Mouse (Mus musculus) heart, postnatal 36 days (tissue): ENCODE results near the gene Cym. TPM values are rescaled to one million over a fixed set of nuclear protein-coding genes. Genes with fewer than 3 reads are reported as not detected.
A peak's percentile ranks its signal among the peaks of the same experiment; 100 is the strongest.

Experiments
- DNase-seq, 2 experiments: peaks; one replicate each; pipeline ENCODE4 v3.0.0; 2021 to 2022
- intact Hi-C: fragments of 180-260 bp; cut with DNase I; formaldehyde crosslinking; loops from one replicate; pipeline ENCODE4 v1.15.1; 2025
- total RNA-seq, 2 experiments: library from RNA; stranded (reverse); gene quantifications; 2 replicates each; pipeline ENCODE4 v1.2.3; 2021

Cym gene
- total RNA-seq, 2 experiments from 2014 or later = not detected

GRCm38 (mm10) chr3:107176501-107176900 is 45.0 kb downstream of the Cym start:
- intact Hi-C loops = no loop called here
- DNase-seq = no peak

- peak; percentile 42 to 61 for DNase-seq
- intact Hi-C loops = no loop called here
These were observed 46.0 kb downstream of the Cym start for GRCm38 (mm10) chr3:107175486-107175885.

- no peak for DNase-seq
- intact Hi-C loops = no loop called here
These were observed 49.0 kb downstream of the Cym start for GRCm38 (mm10) chr3:107172556-107172955.

- no peak for DNase-seq
- intact Hi-C loops = no loop called here
These were observed 49.6 kb downstream of the Cym start for GRCm38 (mm10) chr3:107171964-107172363.

- no peak for DNase-seq
- intact Hi-C loops = no loop called here
These were observed 52.0 kb downstream of the Cym start for GRCm38 (mm10) chr3:107169552-107169951.

- DNase-seq = no peak
- intact Hi-C loops = no loop called here
These were observed 58.8 kb downstream of the Cym start for GRCm38 (mm10) chr3:107162741-107163140.

Other genes with a start within 250 kb of the Cym start
- under 1 TPM; 0.31 to 0.57 TPM for gene Kcna3, start 185.6 kb downstream of the Cym start, total RNA-seq
- gene Kcna2, start 120.6 kb downstream of the Cym start, total RNA-seq = 1 to 10 TPM; 1.6 to 1.8 TPM
- gene Kcna10, start 38.7 kb downstream of the Cym start, total RNA-seq = not detected
- not detected for gene A630076J17Rik, start 8.9 kb upstream of the Cym start, total RNA-seq
- not detected for gene Prok1, start 18.0 kb upstream of the Cym start, total RNA-seq
- gene Lamtor5, start 57.1 kb upstream of the Cym start, total RNA-seq = 10 to 100 TPM; 67.9 to 68.2 TPM
- under 1 TPM; 0.64 to 0.70 TPM for gene Slc16a4, start 69.5 kb upstream of the Cym start, total RNA-seq
- gene Rbm15, start 111.9 kb upstream of the Cym start, total RNA-seq = 10 to 100 TPM; 22.5 to 24.4 TPM
- gene Kcnc4, start 237.8 kb upstream of the Cym start, total RNA-seq = under 1 TPM; 0.11 to 0.33 TPM